Mouse (Mus musculus) layer of hippocampus, postnatal 25 days (tissue): ENCODE measurements around the gene Spz1. TPM values are rescaled to one million over a fixed set of nuclear protein-coding genes. Genes with fewer than 3 reads are reported as not detected.

Experiments used
- DNase-seq, 2 experiments: peaks; one replicate each; pipeline ENCODE4 v3.0.0; 2022; ENCODE audit warnings: mixed read lengths in 2 of 2, low spot score in 1 of 2; ENCODE audit errors: extremely low spot score in 1 of 2
- total RNA-seq, 2 experiments: library from RNA; stranded (reverse); gene quantifications; 2 replicates each; pipeline ENCODE4 v1.2.3; 2021

The Spz1 gene
- total RNA-seq, 2 experiments from 2014 or later: not detected

- peak in 1 of 2 experiments; percentile 72 for DNase-seq
Measured at GRCm38 (mm10) chr13:92580220-92581043, 4.5 kb upstream of the Spz1 start.

DNA sequence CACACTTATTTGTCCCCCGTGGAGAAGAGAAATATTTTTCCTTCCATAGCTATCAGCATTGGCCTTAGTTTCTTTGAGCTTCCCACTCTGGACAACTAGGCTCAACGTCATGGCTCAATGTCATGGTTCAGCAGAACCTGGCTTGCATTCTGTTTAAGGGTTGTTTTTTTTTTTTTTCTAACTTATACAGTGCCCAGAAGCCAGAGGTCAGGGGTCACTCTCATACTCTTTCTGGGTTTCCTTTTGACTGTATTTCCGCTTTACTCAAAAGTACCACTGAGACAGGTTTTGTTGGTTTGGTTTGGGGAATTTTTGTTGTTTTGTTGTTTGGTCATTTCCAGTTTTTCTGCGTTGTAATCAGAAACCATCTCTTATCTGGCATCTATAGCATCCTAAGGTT is 2.2 kb upstream of the Spz1 start:
- no peak for DNase-seq

- no peak for DNase-seq
Measured at GRCm38 (mm10) chr13:92576688-92577087, 716 bp upstream of the Spz1 start.

DNA sequence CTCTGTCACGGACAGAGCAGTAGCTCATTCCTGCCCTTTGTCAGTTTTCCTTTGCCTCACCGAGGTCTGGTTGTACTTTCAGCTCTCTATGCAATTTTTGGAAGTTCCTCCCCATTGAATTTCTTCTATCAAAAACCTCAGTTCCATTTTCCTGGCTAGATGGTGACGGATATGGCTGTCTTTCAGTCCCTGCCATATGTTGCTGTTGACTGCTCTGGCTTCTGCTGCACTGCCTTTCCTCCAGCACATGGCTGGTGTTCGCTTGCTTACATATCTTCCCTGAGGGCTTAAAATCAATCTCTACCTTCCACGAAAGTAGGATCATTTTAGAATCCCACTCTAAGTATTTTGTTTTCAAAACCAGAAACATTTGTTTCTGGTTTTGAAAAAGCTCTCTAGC is 16.5 kb downstream of the Spz1 start:
- DNase-seq: no peak

DNA sequence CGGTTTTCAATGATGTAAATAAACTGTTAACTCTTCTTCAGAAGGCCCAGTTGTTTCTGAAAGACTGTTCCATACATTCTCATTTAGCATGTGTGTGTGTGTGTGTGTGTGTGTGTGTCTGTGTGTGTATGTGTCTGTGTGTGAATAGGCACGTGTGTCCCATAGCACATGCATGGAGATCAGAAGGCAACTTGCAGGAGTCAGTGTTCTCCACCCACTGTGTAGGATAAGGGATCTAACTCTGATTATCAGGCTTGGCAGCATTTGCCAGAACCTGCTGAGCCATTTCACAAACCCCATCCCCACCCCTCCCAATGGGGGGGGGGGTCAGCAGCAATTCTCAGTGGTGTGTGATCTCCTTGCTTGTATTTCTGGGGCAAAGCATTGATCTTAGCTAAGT is 18.7 kb downstream of the Spz1 start:
- DNase-seq: no peak

DNA sequence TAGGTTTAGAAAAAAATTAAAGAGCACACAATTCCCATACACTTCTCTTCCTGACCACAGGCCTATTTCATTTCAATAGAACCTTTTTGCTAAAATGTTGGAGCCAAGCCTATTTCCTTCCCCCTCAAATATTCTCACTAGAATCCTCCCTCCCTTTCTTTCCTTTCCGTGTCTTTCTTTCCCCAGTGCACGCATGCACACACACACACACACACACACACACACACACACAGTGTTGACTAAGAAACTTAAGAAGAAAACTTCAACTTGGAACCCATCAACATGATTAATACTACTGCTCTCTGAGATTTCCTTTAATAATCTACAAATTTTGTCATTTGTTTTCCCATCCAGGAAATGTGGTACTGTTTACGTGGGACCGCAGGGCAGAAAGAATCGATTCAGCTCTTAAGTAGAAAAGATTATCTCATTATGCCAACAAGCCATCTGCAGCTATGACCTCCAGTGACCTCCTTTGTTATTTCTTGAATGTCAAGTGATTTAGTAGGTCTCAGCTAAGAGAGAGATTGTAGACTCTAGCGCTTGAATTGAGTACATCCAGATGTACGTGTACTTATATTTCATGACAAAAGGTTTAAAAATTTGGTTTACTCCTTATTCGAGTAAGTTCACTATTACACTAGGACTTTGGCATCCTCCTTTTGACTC is 19.4 kb downstream of the Spz1 start:
- DNase-seq: no peak

DNA sequence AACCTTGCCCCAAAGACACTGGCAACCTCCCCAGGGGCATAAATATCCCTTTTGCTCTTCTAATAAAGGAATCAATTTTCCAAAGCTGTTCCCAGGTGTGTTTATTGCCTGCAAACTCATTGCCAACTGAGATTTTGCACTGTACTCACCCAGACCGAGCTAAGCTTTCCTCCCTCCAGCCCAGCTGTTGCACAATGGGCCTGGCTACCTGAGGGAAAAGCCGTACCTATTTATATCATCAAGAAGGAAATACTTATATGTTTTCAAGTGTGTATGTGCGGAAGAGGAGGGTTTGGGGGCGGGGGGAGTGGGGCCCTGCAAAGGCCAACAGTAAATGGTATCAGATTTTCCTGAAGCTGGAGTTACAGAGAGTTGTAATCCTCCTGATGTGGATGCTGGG is 28.9 kb downstream of the Spz1 start:
- no peak for DNase-seq

DNA sequence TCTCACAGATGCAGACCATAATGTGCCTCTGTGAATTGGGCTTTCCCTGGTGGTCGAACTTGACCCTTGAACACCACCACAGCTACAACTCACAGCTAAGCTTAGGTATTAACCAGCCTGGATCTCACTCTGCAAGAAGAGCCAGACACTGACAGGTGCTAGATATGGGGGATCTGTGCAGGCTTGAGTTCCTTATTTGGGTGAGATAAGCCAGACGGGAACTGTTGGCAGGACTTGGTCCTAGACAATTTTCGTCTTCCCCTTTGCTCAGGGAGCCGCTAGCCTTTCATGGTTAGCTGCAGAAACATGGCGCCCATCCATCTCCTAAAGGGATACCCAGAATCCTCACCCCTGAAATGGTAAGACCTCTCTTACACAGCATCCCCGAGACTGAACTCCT is 35.0 kb downstream of the Spz1 start:
- DNase-seq: no peak

- DNase-seq: no peak
Measured at GRCm38 (mm10) chr13:92539126-92539525, 36.8 kb downstream of the Spz1 start.

- no peak for DNase-seq
Measured at GRCm38 (mm10) chr13:92533801-92534200, 42.2 kb downstream of the Spz1 start.

- no peak for DNase-seq
Measured at GRCm38 (mm10) chr13:92532216-92532615, 43.8 kb downstream of the Spz1 start.

DNA sequence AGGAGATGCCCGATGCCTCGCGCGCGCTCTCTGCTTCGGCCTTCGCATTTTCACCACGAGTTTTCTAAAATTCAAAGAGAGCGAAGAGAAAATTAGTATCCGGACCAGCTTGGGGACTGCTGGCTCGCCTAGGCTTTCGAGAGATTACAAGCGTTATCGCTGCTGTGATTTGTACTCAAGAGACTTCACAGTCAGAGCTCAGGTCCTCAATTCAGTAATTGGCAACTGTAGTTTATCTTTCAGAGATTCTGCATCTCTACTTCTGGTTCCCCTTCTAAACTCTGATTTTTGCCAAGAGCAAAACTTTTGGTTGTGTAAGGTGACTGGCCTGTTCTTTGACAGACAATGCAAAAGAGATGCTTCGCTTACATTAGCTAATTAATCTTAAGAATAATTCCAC is 44.7 kb downstream of the Spz1 start:
- no peak for DNase-seq

DNA sequence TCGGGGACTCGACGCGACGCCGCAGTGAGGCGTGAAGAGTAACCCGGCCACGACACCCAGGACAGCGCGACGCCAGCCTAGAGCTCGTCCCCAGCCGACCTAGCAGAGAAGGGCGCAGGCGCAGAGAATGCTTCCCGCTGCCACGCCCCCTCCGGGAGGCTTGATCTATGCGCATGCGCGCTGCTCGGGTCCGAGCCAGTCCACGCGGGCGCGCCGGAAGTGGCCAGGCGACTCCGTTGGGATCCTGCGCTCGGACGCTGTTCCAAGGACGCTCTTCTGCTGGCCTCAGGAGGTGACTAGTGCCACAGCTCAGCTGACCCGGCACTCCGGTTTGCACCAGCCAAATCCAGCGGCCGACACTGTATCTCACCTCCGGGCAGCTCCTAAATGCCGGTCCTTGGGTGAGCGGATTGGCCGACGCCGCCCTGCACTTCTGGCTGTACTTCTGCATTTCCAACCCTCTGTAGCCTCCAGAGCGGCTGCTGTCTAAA is 45.2 kb downstream of the Spz1 start, which contains the start of gene Zfyve16:
Gene Zfyve16 (minus strand): TSS at position 148 of the 491 bp plus-strand sequence.
- peak; percentile 98 to 99 for DNase-seq

DNA sequence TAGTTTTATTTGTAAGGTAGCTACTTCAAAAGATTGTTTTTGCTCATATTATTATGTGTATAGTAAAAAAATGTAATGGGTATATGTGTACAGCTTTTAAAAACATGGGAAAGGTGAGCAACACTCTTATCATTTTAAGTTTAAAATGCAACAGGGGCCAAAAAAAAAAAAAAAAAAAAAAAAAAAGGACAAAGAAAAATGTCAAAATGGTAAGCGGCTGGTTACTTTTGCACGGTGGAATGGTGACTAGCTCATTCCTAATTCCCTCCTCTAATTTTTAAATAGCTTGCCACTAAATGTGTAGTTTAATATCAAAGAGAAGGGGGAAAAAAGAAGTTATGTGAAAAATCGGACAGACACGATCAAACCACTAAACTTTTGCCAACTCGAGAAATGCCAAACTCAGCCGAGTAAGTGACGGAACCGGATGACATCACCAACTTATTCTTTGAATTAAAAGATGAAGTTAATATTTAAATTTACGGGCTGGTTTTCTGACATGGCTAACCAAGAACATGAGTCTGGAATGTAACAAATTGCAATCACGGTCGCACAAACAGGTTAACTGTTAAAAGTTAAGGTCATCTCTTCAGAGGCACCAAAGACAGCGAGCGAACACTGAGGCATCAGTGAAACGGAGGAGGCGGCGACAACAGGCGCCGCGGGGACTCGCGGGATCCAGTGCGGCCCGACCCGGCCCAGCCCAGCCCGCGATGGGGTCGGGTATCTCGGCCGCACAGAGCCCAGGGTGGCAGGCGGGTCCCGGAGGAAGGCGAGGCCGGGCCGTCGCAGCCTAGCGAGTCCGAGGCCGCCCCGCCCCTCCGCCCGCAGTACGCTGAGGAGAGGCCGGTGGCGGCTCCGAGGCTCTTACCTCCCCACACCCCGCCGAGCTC is 45.9 kb downstream of the Spz1 start:
- DNase-seq: no peak

Other genes with a start within 250 kb of the Spz1 start
- gene Dhfr, start 221.4 kb downstream of the Spz1 start, total RNA-seq: 1 to 10 TPM; 1.3 to 1.8 TPM
- gene Msh3, start 221.2 kb downstream of the Spz1 start, total RNA-seq: 10 to 100 TPM; 20.8 to 26.5 TPM
- 10 to 100 TPM; 13.7 to 14.2 TPM for gene Ankrd34b, start 150.3 kb downstream of the Spz1 start, total RNA-seq
- gene Fam151b, start 92.2 kb downstream of the Spz1 start, total RNA-seq: 10 to 100 TPM; 10.4 to 11.6 TPM
- gene Zfyve16, start 45.3 kb downstream of the Spz1 start, total RNA-seq: 10 to 100 TPM; 15.4 to 21.7 TPM
- 10 to 100 TPM; 71.1 to 78.5 TPM for gene Serinc5, start 34.9 kb upstream of the Spz1 start, total RNA-seq
- 10 to 100 TPM; 21.0 to 22.9 TPM for gene Thbs4, start 218.6 kb upstream of the Spz1 start, total RNA-seq